Mouse (Mus musculus) stomach, embryonic 15.5 days (tissue): ENCODE measurements at regions not wholly inside any gene's neighbourhood (a gene's known extent, or its start where the extent isn't known, plus 50 kb on each side); places are given as distances from the start of the nearest gene placed in this dataset.

ENCODE experiments used
- ATAC-seq: fragments of 200-750 bp; cut with Nextera tagmentation; 2 replicates; pipeline ENCODE4 v1.8.0; 2017; ENCODE audit warnings: low read depth, moderate number of reproducible peaks, moderate TSS enrichment; ENCODE audit not compliant: insufficient read depth, low FRiP score
- H3K27ac ChIP-seq: fragments of 300-500 bp; sonication (generic); 2 replicates; pipeline ENCODE4 v1.5.1; 2015; ENCODE audit warnings: mild to moderate bottlenecking, inconsistent platforms
- H3K27me3 ChIP-seq: fragments of 300-500 bp; sonication (generic); replicated peaks from 2 replicates; pipeline ENCODE4 v1.6.1; 2015; ENCODE audit warnings: inconsistent platforms
- H3K36me3 ChIP-seq: fragments of 300-500 bp; sonication (generic); 2 replicates; pipeline ENCODE4 v1.6.1; 2015; ENCODE audit warnings: inconsistent platforms
- H3K4me1 ChIP-seq: fragments of 300-500 bp; sonication (generic); 2 replicates; pipeline ENCODE4 v1.6.1; 2015; ENCODE audit warnings: inconsistent platforms
- H3K4me2 ChIP-seq: fragments of 300-500 bp; sonication (generic); 2 replicates; pipeline ENCODE4 v1.6.1; 2015; ENCODE audit warnings: mild to moderate bottlenecking, inconsistent platforms
- H3K4me3 ChIP-seq: fragments of 300-500 bp; sonication (generic); replicated peaks from 2 replicates; pipeline ENCODE4 v1.5.1; 2015; ENCODE audit warnings: inconsistent platforms
- H3K9ac ChIP-seq: fragments of 300-500 bp; sonication (generic); 2 replicates; pipeline ENCODE4 v1.6.1; 2015; ENCODE audit warnings: inconsistent platforms
- H3K9me3 ChIP-seq: fragments of 300-500 bp; sonication (generic); 2 replicates; pipeline ENCODE4 v1.6.1; 2016; ENCODE audit warnings: inconsistent platforms
- WGBS: fragments of 180-500 bp; shearing (Covaris S2); methylation state at CpG from one replicate; pipeline ENCODE4 v1.1.7; 2015; 5-methylcytosine and 5-hydroxymethylcytosine counted together

- no peak overlapping the region for H3K9ac ChIP-seq
- WGBS, result 93% methylated on average over 7 of the region's 7 CpGs
- H3K27ac ChIP-seq, result no peak overlapping the region
- no peak overlapping the region for H3K4me3 ChIP-seq
- no peaks in the 10 kb centered on the region for H3K9me3 ChIP-seq
- no peaks in the 10 kb centered on the region for H3K4me1 ChIP-seq
- H3K36me3 ChIP-seq, result no peaks in the 10 kb centered on the region
- H3K27me3 ChIP-seq, result no peaks in the 10 kb centered on the region
- H3K4me2 ChIP-seq, result no peak overlapping the region
- no peak for ATAC-seq
These were observed 82.2 kb downstream of the Rap2a start for GRCm38 (mm10) chr14:120560416-120560815.

- H3K36me3 ChIP-seq, result no peaks in the 10 kb centered on the region
- no peaks in the 10 kb centered on the region for H3K27me3 ChIP-seq
- 82% methylated on average over 2 of the region's 2 CpGs for WGBS
- H3K4me3 ChIP-seq, result no peak overlapping the region
- no peak overlapping the region for H3K4me2 ChIP-seq
- no peaks in the 10 kb centered on the region for H3K9me3 ChIP-seq
- H3K4me1 ChIP-seq, result no peaks in the 10 kb centered on the region
- H3K27ac ChIP-seq, result no peak overlapping the region
- no peak overlapping the region for H3K9ac ChIP-seq
- ATAC-seq, result no peak
These were observed 82.7 kb downstream of the Rap2a start for GRCm38 (mm10) chr14:120560987-120561386.

- no peak overlapping the region for H3K4me3 ChIP-seq
- no peak for ATAC-seq
- no peak overlapping the region for H3K27ac ChIP-seq
- no peaks in the 10 kb centered on the region for H3K27me3 ChIP-seq
- 54% methylated on average over 1 of the region's 1 CpGs for WGBS
- H3K4me2 ChIP-seq, result no peak overlapping the region
- no peaks in the 10 kb centered on the region for H3K4me1 ChIP-seq
- H3K9me3 ChIP-seq, result no peaks in the 10 kb centered on the region
- H3K9ac ChIP-seq, result no peak overlapping the region
- H3K36me3 ChIP-seq, result no peaks in the 10 kb centered on the region
These were observed 88.7 kb downstream of the Rap2a start for GRCm38 (mm10) chr14:120566945-120567344.

GRCm38 (mm10) chr14:120568054-120568453 lies 89.8 kb downstream of the Rap2a start:
- Histone ChIP-seq H3K27ac (no peak overlapping the region), H3K36me3 (no peaks in the 10 kb centered on the region), H3K4me1 (no peaks in the 10 kb centered on the region), H3K4me3 (no peak overlapping the region), H3K4me2 (no peak overlapping the region), H3K9me3 (no peaks in the 10 kb centered on the region), H3K9ac (no peak overlapping the region), H3K27me3 (no peaks in the 10 kb centered on the region)
- 77% methylated on average over 4 of the region's 4 CpGs for WGBS
- no peak for ATAC-seq

GRCm38 (mm10) chr14:120572238-120572637 lies 94.0 kb downstream of the Rap2a start:
- Histone ChIP-seq H3K27me3 (no peaks in the 10 kb centered on the region), H3K9ac (no peak overlapping the region), H3K36me3 (no peaks in the 10 kb centered on the region), H3K27ac (no peak overlapping the region), H3K4me1 (no peaks in the 10 kb centered on the region), H3K9me3 (no peaks in the 10 kb centered on the region), H3K4me2 (no peak overlapping the region), H3K4me3 (no peak overlapping the region)
- WGBS, result 79% methylated on average over 10 of the region's 10 CpGs
- ATAC-seq, result no peak

- Histone ChIP-seq H3K4me2 (no peak overlapping the region), H3K4me3 (no peak overlapping the region), H3K36me3 (no peaks in the 10 kb centered on the region), H3K9ac (no peak overlapping the region), H3K9me3 (no peaks in the 10 kb centered on the region), H3K27ac (no peak overlapping the region), H3K27me3 (no peaks in the 10 kb centered on the region), H3K4me1 (no peaks in the 10 kb centered on the region)
- ATAC-seq, result no peak
- WGBS, result 38% methylated on average over 6 of the region's 6 CpGs
These were observed 97.0 kb downstream of the Rap2a start for GRCm38 (mm10) chr14:120575202-120575601.

GRCm38 (mm10) chr14:120578352-120579080 lies 100.3 kb downstream of the Rap2a start:
- no peak for ATAC-seq
- Histone ChIP-seq H3K4me1 (no peaks in the 10 kb centered on the region), H3K27me3 (no peaks in the 10 kb centered on the region), H3K9ac (no peak overlapping the region), H3K4me2 (no peak overlapping the region), H3K9me3 (no peaks in the 10 kb centered on the region), H3K4me3 (no peak overlapping the region), H3K36me3 (no peaks in the 10 kb centered on the region), H3K27ac (no peak overlapping the region)
- 80% methylated on average over 11 of the region's 11 CpGs for WGBS

- 74% methylated on average over 3 of the region's 3 CpGs for WGBS
- Histone ChIP-seq H3K4me2 (no peak overlapping the region), H3K9me3 (no peaks in the 10 kb centered on the region), H3K36me3 (no peaks in the 10 kb centered on the region), H3K27ac (no peak overlapping the region), H3K4me3 (no peak overlapping the region), H3K4me1 (no peaks in the 10 kb centered on the region), H3K9ac (no peak overlapping the region), H3K27me3 (no peaks in the 10 kb centered on the region)
- ATAC-seq, result no peak
These were observed 105.6 kb downstream of the Rap2a start for GRCm38 (mm10) chr14:120583807-120584206.

GRCm38 (mm10) chr14:120592191-120592590 lies 113.9 kb downstream of the Rap2a start:
- Histone ChIP-seq H3K4me2 (no peak overlapping the region), H3K4me1 (no peaks in the 10 kb centered on the region), H3K27ac (no peak overlapping the region), H3K27me3 (no peaks in the 10 kb centered on the region), H3K9ac (no peak overlapping the region), H3K36me3 (no peaks in the 10 kb centered on the region), H3K9me3 (no peaks in the 10 kb centered on the region), H3K4me3 (no peak overlapping the region)
- no peak for ATAC-seq
- WGBS, result 72% methylated on average over 2 of the region's 2 CpGs

GRCm38 (mm10) chr14:120600414-120600935 lies 122.2 kb downstream of the Rap2a start:
- no peak overlapping the region for H3K4me3 ChIP-seq
- no peaks in the 10 kb centered on the region for H3K36me3 ChIP-seq
- no peaks in the 10 kb centered on the region for H3K27me3 ChIP-seq
- no peaks in the 10 kb centered on the region for H3K4me1 ChIP-seq
- H3K4me2 ChIP-seq, result no peak overlapping the region
- WGBS, result 89% methylated on average over 9 of the region's 9 CpGs
- no peak overlapping the region for H3K27ac ChIP-seq
- no peak overlapping the region for H3K9ac ChIP-seq
- H3K9me3 ChIP-seq, result no peaks in the 10 kb centered on the region
- ATAC-seq, result no peak

- Histone ChIP-seq H3K36me3 (no peaks in the 10 kb centered on the region), H3K9me3 (no peaks in the 10 kb centered on the region), H3K27ac (no peak overlapping the region), H3K27me3 (no peaks in the 10 kb centered on the region), H3K9ac (no peak overlapping the region), H3K4me3 (no peak overlapping the region), H3K4me2 (no peak overlapping the region), H3K4me1 (no peaks in the 10 kb centered on the region)
- no peak for ATAC-seq
- 88% methylated on average over 7 of the region's 7 CpGs for WGBS
These were observed 123.3 kb downstream of the Rap2a start for GRCm38 (mm10) chr14:120601510-120601909.

GRCm38 (mm10) chr14:120603849-120604492 lies 125.7 kb downstream of the Rap2a start:
- no peak for ATAC-seq
- H3K9ac ChIP-seq, result no peak overlapping the region
- H3K36me3 ChIP-seq, result no peaks in the 10 kb centered on the region
- H3K27me3 ChIP-seq, result no peaks in the 10 kb centered on the region
- H3K27ac ChIP-seq, result no peak overlapping the region
- WGBS, result 53% methylated on average over 6 of the region's 6 CpGs
- H3K4me2 ChIP-seq, result no peak overlapping the region
- no peak overlapping the region for H3K4me3 ChIP-seq
- no peaks in the 10 kb centered on the region for H3K4me1 ChIP-seq
- no peaks in the 10 kb centered on the region for H3K9me3 ChIP-seq
